Mouse (Mus musculus): ENCODE measurements around the gene Dmc1. TPM values are rescaled to one million over a fixed set of nuclear protein-coding genes. Genes with fewer than 3 reads are reported as not detected.

Gene Dmc1
- polyA plus RNA-seq, 1 experiment from 2014 or later = 1.5 TPM

- ATAC-seq (ENCODE audit: insufficient read depth, low FRiP score, low TSS enrichment) (no peak; the same call in 1 of the 2 replicates), DNase-seq (ENCODE audit: low spot score) (no peak)
- Histone ChIP-seq H3K9ac (ENCODE audit: low read length) (peak overlapping the region; percentile 99), H3K36me3 (ENCODE audit: control insufficient read depth, insufficient read depth, low read length) (peaks cover 10% of the 10 kb centered on the region), H3K4me3 (ENCODE audit: low read depth, low read length) (peak overlapping the region; percentile 93), H3K4me1 (ENCODE audit: control insufficient read depth, insufficient read depth, low read length) (peaks cover 9% of the 10 kb centered on the region), H3K4me2 (ENCODE audit: low read depth) (peak overlapping the region; percentile 44), H3K9me3 (ENCODE audit: control insufficient read depth, low read length) (no peaks in the 10 kb centered on the region), H3K27ac (ENCODE audit: low read depth, low read length) (peak overlapping the region; percentile 82), H3K27me3 (ENCODE audit: control insufficient read depth, insufficient read depth, low read length) (no peaks in the 10 kb centered on the region)
- 81% methylated on average over 17 of the region's 17 CpGs for WGBS
These were observed 57.6 kb downstream of the Dmc1 start for GRCm38 (mm10) chr15:79547289-79547820.

DNA sequence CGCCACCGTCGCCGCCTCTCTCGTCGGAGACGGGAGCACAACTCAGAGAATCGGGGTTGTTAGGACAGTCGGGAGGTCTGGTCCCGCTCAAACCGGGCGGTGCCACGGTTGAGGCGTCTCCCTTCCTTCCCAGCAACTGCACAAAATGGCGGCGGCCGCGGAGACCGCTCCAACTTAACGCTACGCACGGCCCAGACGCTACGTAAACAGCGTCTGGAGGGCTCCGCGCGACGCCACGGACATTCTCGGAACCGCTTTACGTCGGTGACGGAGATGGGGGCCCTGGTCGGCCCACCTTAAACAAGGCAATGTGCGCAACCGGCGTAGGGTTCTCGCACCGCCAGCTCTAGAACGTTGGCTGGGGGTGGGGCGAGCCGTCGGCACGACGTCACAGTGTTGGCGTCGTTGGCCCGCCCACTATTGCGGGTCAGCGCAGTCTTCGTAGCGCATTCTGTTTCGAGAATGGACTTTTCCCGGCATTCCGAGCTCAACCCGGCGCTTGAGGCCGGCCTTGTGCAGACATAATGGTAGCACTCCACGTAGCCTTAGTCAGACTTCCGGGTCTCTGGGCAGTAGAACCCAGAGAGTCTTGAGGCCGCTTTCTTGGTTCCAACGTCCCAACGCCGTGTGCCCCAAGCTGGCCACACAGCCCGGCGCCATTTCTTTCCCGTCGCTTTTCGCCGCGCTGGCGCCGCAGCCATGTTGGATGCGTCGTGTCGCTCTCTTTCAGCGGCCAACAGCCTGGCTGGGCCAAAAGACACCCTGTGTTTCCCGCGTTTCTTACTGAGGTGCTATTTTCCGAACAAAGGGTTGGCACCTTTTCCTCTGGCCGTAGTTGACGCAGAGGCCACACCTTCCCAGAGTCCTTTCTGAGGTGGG is 58.3 kb downstream of the Dmc1 start, which contains the start of gene Ddx17:
Ddx17 (minus strand) TSS at position 332 of the 879 bp plus-strand sequence.
- Histone ChIP-seq H3K4me3 (ENCODE audit: low read depth, low read length) (peak within 1 kb of the TSS; percentile 93), H3K4me1 (ENCODE audit: control insufficient read depth, insufficient read depth, low read length) (peaks cover 9% of the 10 kb centered on the region), H3K27me3 (ENCODE audit: control insufficient read depth, insufficient read depth, low read length) (no peaks in the 10 kb centered on the region), H3K9ac (ENCODE audit: low read length) (peak within 1 kb of the TSS; percentile 99), H3K36me3 (ENCODE audit: control insufficient read depth, insufficient read depth, low read length) (peaks cover 13% of the 10 kb centered on the region), H3K4me2 (ENCODE audit: low read depth) (peak within 1 kb of the TSS; percentile 71), H3K27ac (ENCODE audit: low read depth, low read length) (peak within 1 kb of the TSS; percentile 94), H3K9me3 (ENCODE audit: control insufficient read depth, low read length) (no peaks in the 10 kb centered on the region)
- ATAC-seq (ENCODE audit: insufficient read depth, low FRiP score, low TSS enrichment) = peak; percentile 96
- DNase-seq (ENCODE audit: low spot score) = peak; percentile 99
- 1% methylated on average over 84 of the region's 84 CpGs for WGBS

DNA sequence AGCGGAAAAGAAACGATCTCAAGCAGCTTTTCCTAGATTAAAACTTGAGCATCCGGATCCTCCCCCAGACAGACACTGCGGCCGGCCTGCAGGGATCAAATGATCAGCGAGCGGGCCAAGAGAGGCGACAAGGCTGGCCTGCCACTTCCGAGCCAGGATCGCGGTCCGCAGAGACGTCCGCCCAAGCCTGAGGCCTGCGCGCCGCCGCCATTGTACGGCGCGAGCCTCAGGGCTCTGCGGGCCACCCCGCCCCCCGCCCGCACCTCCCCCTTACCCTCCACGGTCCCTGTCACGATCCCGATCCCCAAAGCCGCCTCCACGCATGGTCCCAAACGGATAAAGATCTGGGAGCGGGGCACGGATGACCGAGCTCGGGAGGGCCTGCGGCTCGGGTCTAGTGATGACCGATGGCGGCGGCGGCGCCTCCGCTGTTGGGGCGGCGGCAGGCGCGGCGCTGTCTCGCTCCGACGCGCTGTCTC is 58.9 kb downstream of the Dmc1 start:
- peak overlapping the region; percentile 93 for H3K4me3 ChIP-seq (ENCODE audit: low read depth, low read length)
- 0% methylated on average over 50 of the region's 52 CpGs for WGBS
- peak overlapping the region; percentile 99 for H3K9ac ChIP-seq (ENCODE audit: low read length)
- ATAC-seq (ENCODE audit: insufficient read depth, low FRiP score, low TSS enrichment) = peak; percentile 62
- H3K4me2 ChIP-seq (ENCODE audit: low read depth) = peak overlapping the region; percentile 71
- no peaks in the 10 kb centered on the region for H3K9me3 ChIP-seq (ENCODE audit: control insufficient read depth, low read length)
- no peaks in the 10 kb centered on the region for H3K27me3 ChIP-seq (ENCODE audit: control insufficient read depth, insufficient read depth, low read length)
- peaks cover 14% of the 10 kb centered on the region for H3K36me3 ChIP-seq (ENCODE audit: control insufficient read depth, insufficient read depth, low read length)
- peak overlapping the region; percentile 94 for H3K27ac ChIP-seq (ENCODE audit: low read depth, low read length)
- DNase-seq (ENCODE audit: low spot score) = no peak
- H3K4me1 ChIP-seq (ENCODE audit: control insufficient read depth, insufficient read depth, low read length) = peaks cover 9% of the 10 kb centered on the region

- H3K4me2 ChIP-seq (ENCODE audit: low read depth) = peak overlapping the region; percentile 71
- DNase-seq (ENCODE audit: low spot score) (no peak), ATAC-seq (ENCODE audit: insufficient read depth, low FRiP score, low TSS enrichment) (no peak)
- peak overlapping the region; percentile 93 for H3K4me3 ChIP-seq (ENCODE audit: low read depth, low read length)
- H3K9ac ChIP-seq (ENCODE audit: low read length) = peak overlapping the region; percentile 99
- no peaks in the 10 kb centered on the region for H3K9me3 ChIP-seq (ENCODE audit: control insufficient read depth, low read length)
- no peak overlapping the region; the same call in 1 of the 2 replicates for H3K27ac ChIP-seq (ENCODE audit: low read depth, low read length)
- H3K36me3 ChIP-seq (ENCODE audit: control insufficient read depth, insufficient read depth, low read length) = peaks cover 19% of the 10 kb centered on the region
- H3K27me3 ChIP-seq (ENCODE audit: control insufficient read depth, insufficient read depth, low read length) = no peaks in the 10 kb centered on the region
- H3K4me1 ChIP-seq (ENCODE audit: control insufficient read depth, insufficient read depth, low read length) = peaks cover 9% of the 10 kb centered on the region
- WGBS = 4% methylated on average over 3 of the region's 3 CpGs
These were observed 59.4 kb downstream of the Dmc1 start for GRCm38 (mm10) chr15:79545496-79545895.

GRCm38 (mm10) chr15:79543968-79544367 is 60.9 kb downstream of the Dmc1 start:
- no peak for ATAC-seq (ENCODE audit: insufficient read depth, low FRiP score, low TSS enrichment)
- H3K4me2 ChIP-seq (ENCODE audit: low read depth) = peak overlapping the region; percentile 71
- H3K36me3 ChIP-seq (ENCODE audit: control insufficient read depth, insufficient read depth, low read length) = peaks cover 23% of the 10 kb centered on the region

GRCm38 (mm10) chr15:79533796-79534195 is 71.1 kb downstream of the Dmc1 start:
- no peak overlapping the region for H3K4me2 ChIP-seq (ENCODE audit: low read depth)
- no peak overlapping the region for H3K27ac ChIP-seq (ENCODE audit: low read depth, low read length)
- DNase-seq (ENCODE audit: low spot score) (no peak), ATAC-seq (ENCODE audit: insufficient read depth, low FRiP score, low TSS enrichment) (no peak)
- no peak overlapping the region for H3K9ac ChIP-seq (ENCODE audit: low read length)
- H3K36me3 ChIP-seq (ENCODE audit: control insufficient read depth, insufficient read depth, low read length) = peaks cover 51% of the 10 kb centered on the region
- H3K9me3 ChIP-seq (ENCODE audit: control insufficient read depth, low read length) = no peaks in the 10 kb centered on the region
- WGBS = 94% methylated on average over 3 of the region's 3 CpGs
- no peak overlapping the region for H3K4me3 ChIP-seq (ENCODE audit: low read depth, low read length)
- no peaks in the 10 kb centered on the region for H3K27me3 ChIP-seq (ENCODE audit: control insufficient read depth, insufficient read depth, low read length)
- H3K4me1 ChIP-seq (ENCODE audit: control insufficient read depth, insufficient read depth, low read length) = no peaks in the 10 kb centered on the region

More at GRCm38 (mm10) chr15:79543968-79544367, 60.9 kb downstream of the Dmc1 start:
- Histone ChIP-seq H3K27me3 (ENCODE audit: control insufficient read depth, insufficient read depth, low read length) (no peaks in the 10 kb centered on the region), H3K9ac (ENCODE audit: low read length) (no peak overlapping the region), H3K4me3 (ENCODE audit: low read depth, low read length) (no peak overlapping the region), H3K9me3 (ENCODE audit: control insufficient read depth, low read length) (no peaks in the 10 kb centered on the region), H3K27ac (ENCODE audit: low read depth, low read length) (no peak overlapping the region), H3K4me1 (ENCODE audit: control insufficient read depth, insufficient read depth, low read length) (peaks cover 9% of the 10 kb centered on the region)
- DNase-seq (ENCODE audit: low spot score) = no peak
- WGBS = 94% methylated on average over 3 of the region's 3 CpGs

GRCm38 (mm10) chr15:79529935-79530334 is 75.0 kb downstream of the Dmc1 start:
- ATAC-seq (ENCODE audit: insufficient read depth, low FRiP score, low TSS enrichment) = no peak
- peaks cover 48% of the 10 kb centered on the region for H3K36me3 ChIP-seq (ENCODE audit: control insufficient read depth, insufficient read depth, low read length)
- H3K9ac ChIP-seq (ENCODE audit: low read length) = no peak overlapping the region

GRCm38 (mm10) chr15:79527991-79528639 is 76.8 kb downstream of the Dmc1 start:
- no peaks in the 10 kb centered on the region for H3K9me3 ChIP-seq (ENCODE audit: control insufficient read depth, low read length)
- no peaks in the 10 kb centered on the region for H3K27me3 ChIP-seq (ENCODE audit: control insufficient read depth, insufficient read depth, low read length)
- no peak for DNase-seq (ENCODE audit: low spot score)
- no peaks in the 10 kb centered on the region for H3K4me1 ChIP-seq (ENCODE audit: control insufficient read depth, insufficient read depth, low read length)
- WGBS = 83% methylated on average over 5 of the region's 5 CpGs
- no peak for ATAC-seq (ENCODE audit: insufficient read depth, low FRiP score, low TSS enrichment)
- no peak overlapping the region for H3K9ac ChIP-seq (ENCODE audit: low read length)
- no peak overlapping the region for H3K27ac ChIP-seq (ENCODE audit: low read depth, low read length)
- no peak overlapping the region for H3K4me2 ChIP-seq (ENCODE audit: low read depth)
- H3K36me3 ChIP-seq (ENCODE audit: control insufficient read depth, insufficient read depth, low read length) = peaks cover 39% of the 10 kb centered on the region
- no peak overlapping the region for H3K4me3 ChIP-seq (ENCODE audit: low read depth, low read length)

More at GRCm38 (mm10) chr15:79529935-79530334, 75.0 kb downstream of the Dmc1 start:
- Histone ChIP-seq H3K9me3 (ENCODE audit: control insufficient read depth, low read length) (no peaks in the 10 kb centered on the region), H3K27me3 (ENCODE audit: control insufficient read depth, insufficient read depth, low read length) (no peaks in the 10 kb centered on the region), H3K27ac (ENCODE audit: low read depth, low read length) (no peak overlapping the region), H3K4me1 (ENCODE audit: control insufficient read depth, insufficient read depth, low read length) (no peaks in the 10 kb centered on the region), H3K4me2 (ENCODE audit: low read depth) (no peak overlapping the region), H3K4me3 (ENCODE audit: low read depth, low read length) (no peak overlapping the region)
- WGBS = 87% methylated on average over 7 of the region's 7 CpGs
- no peak for DNase-seq (ENCODE audit: low spot score)
